Mouse (Mus musculus) MEL (cell line): ENCODE measurements at regions not wholly inside any gene's neighbourhood (a gene's known extent, or its start where the extent isn't known, plus 50 kb on each side); places are given as distances from the start of the nearest gene placed in this dataset.

Experiments
- DNase-seq: peaks from one replicate; pipeline ENCODE4 v3.0.0; 2011; ENCODE audit warnings: low read depth, low spot score
- H3K27ac ChIP-seq: 2 replicates; pipeline ENCODE4 v1.5.1; 2012; ENCODE audit warnings: low read depth, mild to moderate bottlenecking, control low read depth, low read length, moderate library complexity; ENCODE audit not compliant: control insufficient read depth
- H3K27me3 ChIP-seq, 2 experiments: fragments of 150-350 bp in 1 of 2; sonication (generic) in 1 of 2; 2 replicates each; pipeline ENCODE4 v1.6.1; 2012; ENCODE audit warnings: low read length in 2 of 2, mild to moderate bottlenecking in 2 of 2, improper control_type of control experiment in 1 of 2, moderate library complexity in 1 of 2; ENCODE audit not compliant: insufficient read depth in 2 of 2, control insufficient read depth in 1 of 2
- H3K36me3 ChIP-seq, 2 experiments: 2 replicates each; pipeline ENCODE4 v1.6.1; 2012 to 2014; ENCODE audit warnings: low read length in 2 of 2, improper control_type of control experiment in 1 of 2, inconsistent platforms in 1 of 2, mild to moderate bottlenecking in 1 of 2; ENCODE audit not compliant: insufficient read depth in 2 of 2, control insufficient read depth in 1 of 2
- H3K4me1 ChIP-seq, 2 experiments: fragments of 150-350 bp in 1 of 2; sonication (generic) in 1 of 2; 2 replicates each; pipeline ENCODE4 v1.6.1; 2012; ENCODE audit warnings: low read length in 2 of 2, improper control_type of control experiment in 1 of 2, mild to moderate bottlenecking in 1 of 2; ENCODE audit not compliant: insufficient read depth in 2 of 2, control insufficient read depth in 1 of 2
- H3K4me3 ChIP-seq, 2 experiments: fragments of 150-350 bp in 1 of 2; sonication (generic) in 1 of 2; 2 replicates each; pipeline ENCODE4 v1.5.1; 2012; ENCODE audit warnings: low read depth in 2 of 2, low read length in 2 of 2, mild to moderate bottlenecking in 2 of 2, moderate library complexity in 2 of 2, control low read depth in 1 of 2, improper control_type of control experiment in 1 of 2; ENCODE audit not compliant: control insufficient read depth in 1 of 2, insufficient read depth in 1 of 2
- H3K79me2 ChIP-seq: 2 replicates; pipeline ENCODE4 v1.6.1; 2012; ENCODE audit warnings: mild to moderate bottlenecking, low read length, moderate library complexity; ENCODE audit not compliant: control insufficient read depth, poor library complexity, insufficient read depth
- H3K9ac ChIP-seq: 2 replicates; pipeline ENCODE4 v1.6.1; 2012; ENCODE audit warnings: low read depth, mild to moderate bottlenecking, control low read depth, low read length, moderate library complexity; ENCODE audit not compliant: control insufficient read depth, poor library complexity, severe bottlenecking
- H3K9me3 ChIP-seq: fragments of 150-350 bp; sonication (generic); replicated peaks from 2 replicates; pipeline ENCODE4 v1.6.1; 2012; ENCODE audit warnings: mild to moderate bottlenecking, low read length, improper control_type of control experiment, moderate library complexity; ENCODE audit not compliant: insufficient read depth
- ELF1 ChIP-seq: IDR thresholded peaks from 2 replicates; pipeline ENCODE4 v1.6.1; 2014; ENCODE audit warnings: low read depth, mild to moderate bottlenecking, inconsistent platforms, low read length, improper control_type of control experiment, moderate library complexity
- GABPA ChIP-seq: IDR thresholded peaks from 2 replicates; pipeline ENCODE4 v1.6.1; 2012; ENCODE audit warnings: low read depth, mild to moderate bottlenecking, inconsistent platforms, low read length, improper control_type of control experiment, moderate library complexity
- HCFC1 ChIP-seq: IDR thresholded peaks from 2 replicates; pipeline ENCODE4 v1.6.1; 2012; ENCODE audit warnings: low read depth, mild to moderate bottlenecking, inconsistent platforms, low read length, improper control_type of control experiment, moderate library complexity
- MAFK ChIP-seq: IDR thresholded peaks from 2 replicates; pipeline ENCODE4 v1.6.1; 2011; ENCODE audit warnings: low read depth, mild to moderate bottlenecking, low read length, improper control_type of control experiment, borderline replicate concordance
- MAX ChIP-seq: IDR thresholded peaks from 2 replicates; pipeline ENCODE4 v1.6.1; 2011; ENCODE audit warnings: low read length, improper control_type of control experiment
- MYB ChIP-seq: IDR thresholded peaks from 2 replicates; pipeline ENCODE4 v1.6.1; 2011; ENCODE audit warnings: mild to moderate bottlenecking, low read depth, low read length, improper control_type of control experiment
- MYC ChIP-seq: IDR thresholded peaks from 2 replicates; pipeline ENCODE4 v1.6.1; 2011; ENCODE audit warnings: low read depth, mild to moderate bottlenecking, low read length, improper control_type of control experiment, moderate library complexity
- POLR2A ChIP-seq, 2 experiments: IDR thresholded peaks; 2 replicates each; pipeline ENCODE4 v1.6.1; 2011 to 2012; ENCODE audit warnings: low read length in 2 of 2, mild to moderate bottlenecking in 2 of 2, control low read depth in 1 of 2, improper control_type of control experiment in 1 of 2, low read depth in 1 of 2, moderate library complexity in 1 of 2; ENCODE audit not compliant: control insufficient read depth in 1 of 2, insufficient read depth in 1 of 2, poor library complexity in 1 of 2
- SMC3 ChIP-seq: IDR thresholded peaks from 2 replicates; pipeline ENCODE4 v1.6.1; 2011; ENCODE audit warnings: low read depth, low read length, improper control_type of control experiment
- USF1 ChIP-seq: IDR thresholded peaks from 2 replicates; pipeline ENCODE4 v1.6.1; 2014; ENCODE audit warnings: low read depth, mild to moderate bottlenecking, inconsistent platforms, low read length, improper control_type of control experiment, moderate library complexity
- ZMIZ1 ChIP-seq: IDR thresholded peaks from 2 replicates; pipeline ENCODE4 v1.6.1; 2012; ENCODE audit warnings: low read depth, mild to moderate bottlenecking, inconsistent platforms, low read length, improper control_type of control experiment, moderate library complexity
- ZNF384 ChIP-seq: IDR thresholded peaks from 2 replicates; pipeline ENCODE4 v1.6.1; 2012; ENCODE audit warnings: low read depth, mild to moderate bottlenecking, inconsistent platforms, low read length, improper control_type of control experiment

DNA sequence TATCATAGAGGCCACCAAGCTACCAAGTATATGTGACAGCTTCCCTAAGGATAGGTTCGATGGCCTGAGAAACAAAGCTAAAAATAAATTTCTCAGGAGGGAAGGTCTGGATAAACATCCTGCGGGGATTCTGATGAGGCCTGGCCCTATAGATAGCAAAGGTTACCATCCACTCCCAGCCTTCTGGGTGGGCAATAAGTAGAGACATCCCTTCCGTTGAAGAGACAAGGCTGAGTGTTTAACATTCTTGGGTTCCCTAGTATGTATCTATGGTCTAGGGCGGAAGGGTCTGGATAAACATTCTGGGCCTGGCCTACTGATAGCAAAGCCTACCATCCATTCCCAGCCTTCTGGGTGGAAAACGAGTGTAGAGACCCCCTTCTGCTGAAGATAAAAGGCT, 180.5 kb upstream of the Dlk1 start:
- no peak overlapping the region for H3K4me3 ChIP-seq
- no peak for DNase-seq
- H3K79me2 ChIP-seq = no peaks in the 10 kb centered on the region
- no peaks in the 10 kb centered on the region for H3K36me3 ChIP-seq
- H3K4me1 ChIP-seq = no peaks in the 10 kb centered on the region
- no peaks in the 10 kb centered on the region for H3K9me3 ChIP-seq
- TF ChIP-seq USF1 = no peak
- no peak for TF ChIP-seq MYC
- no peak for TF ChIP-seq HCFC1
- TF ChIP-seq MYB = no peak
- H3K27ac ChIP-seq = no peak overlapping the region
- no peaks in the 10 kb centered on the region for H3K27me3 ChIP-seq
- H3K9ac ChIP-seq = no peak overlapping the region

DNA sequence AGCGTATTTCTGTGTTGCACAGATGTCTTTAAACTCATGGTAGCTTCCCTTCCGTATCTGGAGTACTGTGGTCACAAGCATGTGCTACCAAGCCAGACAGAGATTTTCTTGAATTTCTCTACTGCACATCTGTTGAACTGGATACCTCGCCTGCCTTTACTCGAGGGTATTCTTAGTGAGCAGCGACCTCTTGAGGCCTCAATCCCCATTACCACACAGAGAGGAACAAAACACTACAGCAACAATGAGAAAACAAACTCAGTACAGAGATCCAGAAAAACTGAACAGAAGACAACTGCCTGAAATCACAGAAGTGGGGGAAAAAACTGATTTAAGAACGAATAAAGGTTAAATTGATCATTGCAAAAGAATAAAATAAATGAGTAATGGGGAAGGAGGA, 137.8 kb upstream of the Dlk1 start:
- Histone ChIP-seq H3K36me3 (no peaks in the 10 kb centered on the region), H3K9me3 (no peaks in the 10 kb centered on the region), H3K4me3 (no peak overlapping the region), H3K79me2 (no peaks in the 10 kb centered on the region), H3K27me3 (no peaks in the 10 kb centered on the region), H3K27ac (no peak overlapping the region), H3K9ac (no peak overlapping the region), H3K4me1 (no peaks in the 10 kb centered on the region)
- no peak for DNase-seq
- TF ChIP-seq ELF1 (no peak), GABPA (no peak), ZMIZ1 (no peak)

DNA sequence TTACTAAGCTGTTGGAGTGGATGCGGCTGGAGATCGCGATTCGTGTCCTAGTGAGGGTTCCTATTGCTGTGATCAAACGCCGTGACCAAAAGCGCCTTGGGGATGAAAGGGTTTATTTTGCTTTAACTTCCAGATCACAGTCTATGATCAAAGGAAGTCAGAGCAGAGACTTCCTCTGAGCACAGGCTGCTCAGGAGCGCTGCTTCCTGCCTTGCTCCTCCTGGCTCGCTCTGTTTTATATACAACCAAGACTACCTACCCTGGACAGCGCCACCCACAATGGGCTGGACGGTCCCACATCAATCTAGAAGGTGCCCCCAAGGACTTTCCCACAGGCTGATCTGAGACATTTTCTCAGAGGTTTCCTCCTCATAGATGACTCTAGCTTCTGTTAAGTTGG, 126.6 kb upstream of the Dlk1 start:
- no peaks in the 10 kb centered on the region for H3K79me2 ChIP-seq
- no peak overlapping the region for H3K27ac ChIP-seq
- no peak overlapping the region for H3K9ac ChIP-seq
- no peak overlapping the region for H3K4me3 ChIP-seq
- no peak for DNase-seq
- no peaks in the 10 kb centered on the region for H3K27me3 ChIP-seq
- no peaks in the 10 kb centered on the region for H3K36me3 ChIP-seq
- H3K4me1 ChIP-seq = no peaks in the 10 kb centered on the region
- no peaks in the 10 kb centered on the region for H3K9me3 ChIP-seq
- no peak for TF ChIP-seq ZNF384
- no peak for TF ChIP-seq MAX
- no peak for TF ChIP-seq POLR2A (IDR thresholded peaks at IDR 0.05; ENCODE audit: control insufficient read depth in 1 of 2, insufficient read depth in 1 of 2, low read depth in 1 of 2, low read length in 2 of 2, poor library complexity in 1 of 2)
- TF ChIP-seq SMC3 = no peak
- no peak for TF ChIP-seq ZMIZ1
- TF ChIP-seq MAFK = no peak
